Mouse (Mus musculus): ENCODE measurements at regions not wholly inside any gene's neighbourhood (a gene's known extent, or its start where the extent isn't known, plus 50 kb on each side); places are given as distances from the start of the nearest gene placed in this dataset.

DNA sequence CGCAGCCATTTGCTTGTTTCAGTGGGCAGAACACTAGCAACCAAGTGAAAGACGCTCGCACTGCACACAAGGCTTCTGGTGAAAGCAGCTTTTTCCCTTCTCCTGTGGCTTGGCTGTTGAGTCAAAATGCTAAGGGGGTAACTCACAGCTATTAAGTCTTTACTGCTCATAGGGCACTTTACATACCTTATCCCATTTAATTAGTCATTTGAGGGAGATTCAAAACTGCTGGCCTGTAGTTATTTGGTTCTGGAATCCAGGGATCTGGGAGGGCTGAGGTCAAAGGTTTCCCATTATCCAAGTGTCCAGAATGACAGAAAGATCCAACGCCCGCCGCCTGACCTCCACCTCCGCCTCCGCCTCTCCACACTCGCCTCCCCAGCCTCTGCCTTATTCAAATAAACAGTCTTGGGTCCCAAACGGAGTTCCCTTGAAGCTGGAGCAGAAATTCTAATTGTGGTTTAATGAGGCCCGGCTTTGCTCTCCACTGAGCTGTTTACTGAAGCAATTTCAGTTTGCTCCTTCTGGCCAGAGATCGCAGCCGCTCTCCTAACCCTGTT is 106.5 kb upstream of the Mycn start:
- no peak for TF ChIP-seq CTCF (IDR thresholded peaks at IDR 0.05; ENCODE audit: borderline replicate concordance, extremely low read depth, insufficient read depth, insufficient read length)
- no peak for TF ChIP-seq POLR2A (IDR thresholded peaks at IDR 0.05; ENCODE audit: borderline replicate concordance, extremely low read depth, insufficient read depth, insufficient read length, poor library complexity, severe bottlenecking)
